Mouse (Mus musculus): Measurements from ENCODE around the gene Kctd17. TPM values are rescaled to one million over a fixed set of nuclear protein-coding genes. Genes with fewer than 3 reads are reported as not detected.
A peak's percentile ranks its signal among the peaks of the same experiment; 100 is the strongest.

The Kctd17 gene
- polyA plus RNA-seq, 1 experiment from 2014 or later = 41.5 TPM

- H3K4me1 ChIP-seq (ENCODE audit: insufficient read depth, low read length) = peaks cover 32% of the 10 kb centered on the region
- H3K27ac ChIP-seq (ENCODE audit: low read length) = no peak overlapping the region
- WGBS = 72% methylated on average over 6 of the region's 6 CpGs
- H3K4me2 ChIP-seq (replicated peaks; ENCODE audit: low read depth, low read length) = no peak overlapping the region
- H3K4me3 ChIP-seq (ENCODE audit: low read length) = no peak overlapping the region
- H3K27me3 ChIP-seq (ENCODE audit: insufficient read depth, low read length) = no peaks in the 10 kb centered on the region
- H3K9me3 ChIP-seq (ENCODE audit: low read length) = no peaks in the 10 kb centered on the region
- H3K36me3 ChIP-seq (ENCODE audit: insufficient read depth, low read length) = no peaks in the 10 kb centered on the region
- no peak for ATAC-seq (ENCODE audit: low FRiP score, low TSS enrichment)
- 0 out of 2 replicates have a peak overlapping the region, but pooled peaks have one; percentile 10 for H3K9ac ChIP-seq (replicated peaks; ENCODE audit: low read length)
Observed at GRCm38 (mm10) chr15:78401345-78401744, 27.0 kb upstream of the Kctd17 start.

GRCm38 (mm10) chr15:78401921-78402320 is 26.4 kb upstream of the Kctd17 start:
- no peaks in the 10 kb centered on the region for H3K36me3 ChIP-seq (ENCODE audit: insufficient read depth, low read length)
- no peak overlapping the region for H3K4me3 ChIP-seq (ENCODE audit: low read length)
- H3K4me1 ChIP-seq (ENCODE audit: insufficient read depth, low read length) = peaks cover 33% of the 10 kb centered on the region
- no peak for ATAC-seq (ENCODE audit: low FRiP score, low TSS enrichment)
- H3K27me3 ChIP-seq (ENCODE audit: insufficient read depth, low read length) = no peaks in the 10 kb centered on the region
- H3K27ac ChIP-seq (ENCODE audit: low read length) = peak overlapping the region; percentile 17; the same call in 1 of the 2 replicates
- peak overlapping the region; percentile 10 for H3K9ac ChIP-seq (replicated peaks; ENCODE audit: low read length)
- no peak overlapping the region for H3K4me2 ChIP-seq (replicated peaks; ENCODE audit: low read depth, low read length)
- no peaks in the 10 kb centered on the region for H3K9me3 ChIP-seq (ENCODE audit: low read length)
- 50% methylated on average over 4 of the region's 4 CpGs for WGBS

- H3K4me3 ChIP-seq (ENCODE audit: low read length) = no peak overlapping the region
- 66% methylated on average over 7 of the region's 7 CpGs for WGBS
- peak overlapping the region; percentile 63 for H3K27ac ChIP-seq (ENCODE audit: low read length)
Observed at GRCm38 (mm10) chr15:78402423-78402822, 25.9 kb upstream of the Kctd17 start.

GRCm38 (mm10) chr15:78403301-78403741 is 25.0 kb upstream of the Kctd17 start:
- H3K27me3 ChIP-seq (ENCODE audit: insufficient read depth, low read length) = no peaks in the 10 kb centered on the region
- H3K27ac ChIP-seq (ENCODE audit: low read length) = peak overlapping the region; percentile 79
- peaks cover 42% of the 10 kb centered on the region for H3K4me1 ChIP-seq (ENCODE audit: insufficient read depth, low read length)
- WGBS = 25% methylated on average over 3 of the region's 3 CpGs
- H3K4me3 ChIP-seq (ENCODE audit: low read length) = no peak overlapping the region
- H3K36me3 ChIP-seq (ENCODE audit: insufficient read depth, low read length) = no peaks in the 10 kb centered on the region
- H3K9me3 ChIP-seq (ENCODE audit: low read length) = no peaks in the 10 kb centered on the region
- peak; percentile 37 for ATAC-seq (ENCODE audit: low FRiP score, low TSS enrichment)
- H3K9ac ChIP-seq (replicated peaks; ENCODE audit: low read length) = peak overlapping the region; percentile 24
- peak overlapping the region; percentile 76; the same call in 1 of the 2 replicates for H3K4me2 ChIP-seq (replicated peaks; ENCODE audit: low read depth, low read length)

More at GRCm38 (mm10) chr15:78402423-78402822, 25.9 kb upstream of the Kctd17 start:
- Histone ChIP-seq H3K9me3 (ENCODE audit: low read length) (no peaks in the 10 kb centered on the region), H3K4me2 (replicated peaks; ENCODE audit: low read depth, low read length) (no peak overlapping the region), H3K36me3 (ENCODE audit: insufficient read depth, low read length) (no peaks in the 10 kb centered on the region), H3K9ac (replicated peaks; ENCODE audit: low read length) (no peak overlapping the region), H3K27me3 (ENCODE audit: insufficient read depth, low read length) (no peaks in the 10 kb centered on the region), H3K4me1 (ENCODE audit: insufficient read depth, low read length) (peaks cover 38% of the 10 kb centered on the region)
- no peak for ATAC-seq (ENCODE audit: low FRiP score, low TSS enrichment)

- ATAC-seq (ENCODE audit: low FRiP score, low TSS enrichment) = no peak
- Histone ChIP-seq H3K4me3 (ENCODE audit: low read length) (0 out of 2 replicates have a peak overlapping the region, but pooled peaks have one; percentile 5), H3K4me2 (replicated peaks; ENCODE audit: low read depth, low read length) (peak overlapping the region; percentile 76; the same call in 1 of the 2 replicates), H3K4me1 (ENCODE audit: insufficient read depth, low read length) (peaks cover 42% of the 10 kb centered on the region), H3K9me3 (ENCODE audit: low read length) (no peaks in the 10 kb centered on the region), H3K9ac (replicated peaks; ENCODE audit: low read length) (peak overlapping the region; percentile 24), H3K27me3 (ENCODE audit: insufficient read depth, low read length) (peaks cover 3% of the 10 kb centered on the region), H3K27ac (ENCODE audit: low read length) (peak overlapping the region; percentile 79), H3K36me3 (ENCODE audit: insufficient read depth, low read length) (no peaks in the 10 kb centered on the region)
- 64% methylated on average over 1 of the region's 1 CpGs for WGBS
Observed at GRCm38 (mm10) chr15:78403896-78404295, 24.5 kb upstream of the Kctd17 start.

GRCm38 (mm10) chr15:78405098-78405497 is 23.3 kb upstream of the Kctd17 start:
- H3K4me1 ChIP-seq (ENCODE audit: insufficient read depth, low read length) = peaks cover 50% of the 10 kb centered on the region
- peak overlapping the region; percentile 82 for H3K9ac ChIP-seq (replicated peaks; ENCODE audit: low read length)
- peak overlapping the region; percentile 97 for H3K27ac ChIP-seq (ENCODE audit: low read length)
- peak overlapping the region; percentile 69 for H3K4me3 ChIP-seq (ENCODE audit: low read length)
- no peaks in the 10 kb centered on the region for H3K36me3 ChIP-seq (ENCODE audit: insufficient read depth, low read length)
- H3K27me3 ChIP-seq (ENCODE audit: insufficient read depth, low read length) = peaks cover 15% of the 10 kb centered on the region
- 50% methylated on average over 11 of the region's 11 CpGs for WGBS
- no peak for ATAC-seq (ENCODE audit: low FRiP score, low TSS enrichment)
- no peaks in the 10 kb centered on the region for H3K9me3 ChIP-seq (ENCODE audit: low read length)
- peak overlapping the region; percentile 76 for H3K4me2 ChIP-seq (replicated peaks; ENCODE audit: low read depth, low read length)

- H3K9ac ChIP-seq (replicated peaks; ENCODE audit: low read length) = peak within 1 kb of the TSS; percentile 82
- H3K9me3 ChIP-seq (ENCODE audit: low read length) = no peaks in the 10 kb centered on the region
- peak; percentile 84 for ATAC-seq (ENCODE audit: low FRiP score, low TSS enrichment)
- H3K36me3 ChIP-seq (ENCODE audit: insufficient read depth, low read length) = no peaks in the 10 kb centered on the region
- H3K4me3 ChIP-seq (ENCODE audit: low read length) = peak within 1 kb of the TSS; percentile 69
- peak within 1 kb of the TSS; percentile 76 for H3K4me2 ChIP-seq (replicated peaks; ENCODE audit: low read depth, low read length)
- peaks cover 53% of the 10 kb centered on the region for H3K4me1 ChIP-seq (ENCODE audit: insufficient read depth, low read length)
- peak within 1 kb of the TSS; percentile 97 for H3K27ac ChIP-seq (ENCODE audit: low read length)
- 2% methylated on average over 33 of the region's 34 CpGs for WGBS
- peaks cover 21% of the 10 kb centered on the region for H3K27me3 ChIP-seq (ENCODE audit: insufficient read depth, low read length)
Observed at GRCm38 (mm10) chr15:78405517-78406211, 22.7 kb upstream of the Kctd17 start, which contains the start of gene Tst. Tst (minus strand) TSS chr15:78405907.

GRCm38 (mm10) chr15:78406293-78406934 is 21.9 kb upstream of the Kctd17 start, which contains the start of gene Mpst:
Mpst (plus strand) TSS chr15:78406416.
- peak; percentile 79 for ATAC-seq (ENCODE audit: low FRiP score, low TSS enrichment)
- Histone ChIP-seq H3K4me3 (ENCODE audit: low read length) (peak within 1 kb of the TSS; percentile 69), H3K27ac (ENCODE audit: low read length) (peak within 1 kb of the TSS; percentile 97), H3K36me3 (ENCODE audit: insufficient read depth, low read length) (no peaks in the 10 kb centered on the region), H3K4me2 (replicated peaks; ENCODE audit: low read depth, low read length) (peak within 1 kb of the TSS; percentile 76), H3K9ac (replicated peaks; ENCODE audit: low read length) (peak within 1 kb of the TSS; percentile 82), H3K9me3 (ENCODE audit: low read length) (no peaks in the 10 kb centered on the region), H3K27me3 (ENCODE audit: insufficient read depth, low read length) (peaks cover 25% of the 10 kb centered on the region), H3K4me1 (ENCODE audit: insufficient read depth, low read length) (peaks cover 53% of the 10 kb centered on the region)
- WGBS = under 1% methylated on average over 40 of the region's 40 CpGs

GRCm38 (mm10) chr15:78409570-78410052 is 18.8 kb upstream of the Kctd17 start:
- H3K4me2 ChIP-seq (replicated peaks; ENCODE audit: low read depth, low read length) = peak overlapping the region; percentile 56
- H3K27ac ChIP-seq (ENCODE audit: low read length) = no peak overlapping the region
- ATAC-seq (ENCODE audit: low FRiP score, low TSS enrichment) = no peak
- H3K9ac ChIP-seq (replicated peaks; ENCODE audit: low read length) = peak overlapping the region; percentile 46
- H3K4me1 ChIP-seq (ENCODE audit: insufficient read depth, low read length) = peaks cover 29% of the 10 kb centered on the region
- no peaks in the 10 kb centered on the region for H3K36me3 ChIP-seq (ENCODE audit: insufficient read depth, low read length)
- H3K4me3 ChIP-seq (ENCODE audit: low read length) = peak overlapping the region; percentile 38
- 16% methylated on average over 12 of the region's 12 CpGs for WGBS
- H3K27me3 ChIP-seq (ENCODE audit: insufficient read depth, low read length) = peaks cover 31% of the 10 kb centered on the region
- no peaks in the 10 kb centered on the region for H3K9me3 ChIP-seq (ENCODE audit: low read length)

Measured in kidney, embryonic 16.5 days (tissue).